Mouse (Mus musculus) mesoderm, embryonic 11.5 days (tissue): ENCODE data around the gene Apobec3.
A peak's percentile ranks its signal among the peaks of the same experiment; 100 is the strongest.
"Not testable (repeated sequence)": the region's sequence is repeated elsewhere in the genome, so short reads cannot be mapped to it uniquely, and the experiment has no call there.

Source experiments
- DNase-seq: peaks from one replicate; pipeline ENCODE4 v3.0.0-alpha.2; 2012; ENCODE audit warnings: low read depth, low spot score

Gene Apobec3

DNA sequence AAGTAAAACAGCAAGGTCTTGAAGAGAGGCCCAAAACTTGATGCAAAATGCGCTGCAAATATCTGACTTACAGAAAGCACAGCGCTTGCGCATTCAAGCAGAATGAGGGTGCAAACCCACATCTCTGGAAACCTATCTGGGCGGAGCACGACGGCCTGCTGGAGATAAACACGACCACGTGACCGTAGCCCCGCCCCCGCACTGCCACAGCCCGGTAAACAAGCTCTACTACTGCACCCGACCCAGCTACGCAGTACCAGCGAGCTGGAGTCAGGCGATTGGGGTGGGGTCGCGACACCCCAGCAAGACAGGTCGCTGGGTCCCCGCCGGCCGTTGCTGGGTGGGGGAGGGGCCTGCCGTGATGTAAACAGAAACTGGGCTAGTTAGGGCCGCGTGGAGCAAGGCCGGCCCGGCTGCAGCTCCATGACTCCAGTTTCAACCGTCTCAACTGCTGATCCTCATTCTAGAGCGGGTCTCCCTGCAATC is 36.2 kb downstream of the Apobec3 start:
- DNase-seq, result peak; percentile 77

- DNase-seq, result no peak
Measured at GRCm38 (mm10) chr15:79928316-79928715, 36.9 kb downstream of the Apobec3 start.

DNA sequence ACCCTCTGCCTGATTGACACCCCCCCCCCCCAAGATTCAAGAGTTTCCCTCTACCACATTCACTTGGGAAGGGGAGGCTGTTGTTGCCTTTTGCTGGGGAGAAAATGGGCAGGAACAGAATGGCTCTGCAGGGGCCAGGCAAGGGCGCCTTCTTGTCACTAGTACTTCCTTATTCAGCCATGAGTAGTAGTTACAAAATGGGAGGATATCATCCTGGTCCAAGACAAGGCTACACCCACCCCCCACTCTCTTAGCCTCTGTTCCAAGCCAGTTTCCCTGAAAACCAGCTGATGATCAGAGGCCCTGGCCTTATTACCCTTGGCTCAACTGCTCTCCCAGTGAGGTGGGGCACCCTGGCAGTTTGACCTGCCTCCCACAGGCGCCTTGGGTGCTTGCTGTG is 37.3 kb downstream of the Apobec3 start:
- DNase-seq, result no peak

GRCm38 (mm10) chr15:79929734-79930133 is 38.3 kb downstream of the Apobec3 start:
- no peak for DNase-seq

GRCm38 (mm10) chr15:79931496-79932141 is 40.2 kb downstream of the Apobec3 start:
- DNase-seq, result no peak

DNA sequence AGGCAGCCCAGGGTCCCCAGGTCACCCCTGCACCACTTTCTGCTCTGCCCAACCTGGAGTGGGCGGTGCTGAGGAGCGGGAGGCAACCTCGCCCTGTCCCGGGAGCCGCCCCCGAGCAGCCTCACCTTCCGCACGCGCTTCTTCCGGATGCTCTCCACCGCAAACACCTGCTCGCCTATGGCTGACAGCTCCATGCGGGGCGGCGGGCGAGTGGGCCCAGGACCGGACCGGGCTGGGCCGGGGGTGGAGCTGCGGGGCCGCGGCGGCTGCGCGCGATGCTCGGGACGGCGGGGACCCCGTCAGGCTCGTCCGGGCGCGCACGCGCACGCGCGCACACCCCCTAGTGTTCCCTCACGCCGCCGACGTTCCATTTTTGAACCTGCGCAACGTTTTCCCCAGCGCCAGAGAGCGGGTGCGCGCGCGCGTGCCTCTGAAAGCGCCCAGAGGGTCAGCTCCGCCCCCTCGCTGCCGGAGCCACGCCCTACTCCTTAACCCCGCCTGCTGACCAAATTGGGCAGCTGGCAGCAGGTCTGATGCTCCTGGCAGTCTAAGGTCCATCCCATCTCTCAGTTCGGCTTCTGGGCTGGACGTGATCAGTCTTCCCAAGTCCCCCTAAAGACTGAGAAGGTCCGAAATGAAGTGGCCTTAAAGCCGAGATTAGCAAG is 41.0 kb downstream of the Apobec3 start:
- DNase-seq, result peak; percentile 86

DNA sequence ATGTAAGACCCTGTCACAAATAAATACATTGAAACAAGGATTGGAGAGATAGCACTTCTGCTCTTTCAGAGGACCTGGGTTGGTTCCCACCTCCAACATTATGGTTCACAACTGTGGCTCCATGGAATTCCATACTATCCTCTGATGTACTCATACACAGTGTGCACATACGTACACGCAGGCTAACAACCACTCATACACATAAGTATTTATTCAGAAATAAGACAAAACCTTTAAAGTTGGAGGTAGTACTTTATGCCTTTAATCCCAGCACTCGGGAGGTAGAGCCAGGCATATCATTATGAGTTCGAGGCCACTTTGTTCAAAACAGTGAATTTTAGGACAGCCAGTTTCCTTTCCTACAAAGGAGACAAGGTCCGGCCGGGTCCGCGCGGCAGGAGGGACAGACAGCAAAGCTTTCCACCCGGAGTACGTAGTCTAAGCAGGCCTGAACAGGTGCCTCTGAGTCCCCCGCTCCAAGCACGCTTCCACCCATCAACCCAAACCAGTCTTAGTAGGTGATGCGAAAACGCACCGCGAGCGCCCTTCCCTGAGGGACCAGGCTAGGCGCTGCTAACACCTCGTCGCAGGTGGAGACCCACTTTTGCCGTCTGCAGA is 41.7 kb downstream of the Apobec3 start:
- no peak for DNase-seq

DNA sequence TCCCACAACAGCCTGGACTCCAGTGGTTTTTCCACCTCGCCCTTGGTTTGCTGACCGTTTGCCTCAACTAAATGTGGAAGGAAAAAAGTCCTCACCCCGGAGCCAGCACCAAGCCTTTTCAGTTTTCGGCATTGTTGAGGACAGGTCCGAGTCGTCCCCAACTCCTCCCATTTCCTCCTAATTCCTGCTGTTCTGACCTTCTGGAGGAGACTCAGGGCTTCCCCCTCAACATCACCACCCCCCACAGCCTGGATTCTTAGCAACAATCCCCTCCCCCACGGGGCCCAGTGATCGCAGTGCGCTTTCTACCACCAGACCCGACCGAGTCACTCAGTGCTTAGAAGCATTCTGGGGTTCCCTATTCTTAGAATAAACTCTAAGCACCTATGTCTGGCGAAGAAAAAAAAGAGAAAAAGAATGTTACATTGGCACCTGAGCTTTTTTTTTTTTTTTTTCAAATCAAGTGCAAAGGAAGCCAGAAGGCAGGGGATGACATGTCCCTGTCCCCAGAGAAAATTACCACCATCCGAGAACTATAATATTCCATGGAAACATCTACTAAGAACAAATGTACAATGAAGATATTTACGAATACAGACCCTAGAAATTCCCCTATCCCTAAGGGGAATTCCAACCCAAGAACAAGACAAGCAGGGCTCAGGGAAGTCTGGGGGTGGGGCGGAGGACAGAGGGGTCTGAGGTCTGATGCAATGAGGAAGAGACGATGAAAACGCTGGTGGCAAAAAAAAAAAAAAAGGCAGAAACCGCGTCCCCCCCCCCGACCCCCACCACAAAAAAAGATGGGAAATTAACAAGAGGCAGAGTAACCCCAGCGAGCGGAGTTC is 42.4 kb downstream of the Apobec3 start:
- no peak for DNase-seq

GRCm38 (mm10) chr15:79934776-79935175 is 43.3 kb downstream of the Apobec3 start:
- DNase-seq, result no peak

DNA sequence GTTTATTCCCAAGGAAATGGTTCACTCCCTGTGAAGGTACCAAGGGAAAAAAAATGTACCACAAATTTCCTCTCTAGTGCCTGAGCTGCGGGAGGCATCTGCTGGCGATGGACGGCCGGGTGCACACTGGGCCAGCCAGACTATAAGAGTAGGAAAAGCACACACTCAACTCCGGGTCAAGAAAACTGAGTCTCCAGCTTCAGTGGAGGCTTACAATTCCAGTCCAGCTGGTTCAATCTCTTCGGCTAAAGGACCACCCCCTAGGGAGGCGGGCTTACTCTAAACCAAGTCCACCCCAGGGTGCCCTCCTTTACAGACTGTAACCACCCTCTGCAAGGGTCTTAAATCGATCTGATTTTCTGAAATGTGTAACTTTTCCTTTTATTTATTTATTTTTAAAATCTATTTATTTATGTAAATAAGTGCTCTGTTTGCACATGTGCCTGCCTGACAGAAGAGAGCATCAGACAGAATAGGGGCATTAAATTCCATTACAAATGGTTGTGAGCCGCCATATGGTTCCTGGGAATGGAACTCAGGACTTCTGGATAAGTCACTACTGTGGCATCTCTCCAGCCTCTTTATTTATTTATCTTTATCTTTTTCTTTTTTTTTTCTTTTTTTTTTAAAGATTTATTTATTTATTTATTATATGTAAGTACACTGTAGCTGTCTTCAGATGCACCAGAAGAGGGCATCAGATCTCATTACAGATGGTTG is 44.4 kb downstream of the Apobec3 start:
- no peak for DNase-seq

DNA sequence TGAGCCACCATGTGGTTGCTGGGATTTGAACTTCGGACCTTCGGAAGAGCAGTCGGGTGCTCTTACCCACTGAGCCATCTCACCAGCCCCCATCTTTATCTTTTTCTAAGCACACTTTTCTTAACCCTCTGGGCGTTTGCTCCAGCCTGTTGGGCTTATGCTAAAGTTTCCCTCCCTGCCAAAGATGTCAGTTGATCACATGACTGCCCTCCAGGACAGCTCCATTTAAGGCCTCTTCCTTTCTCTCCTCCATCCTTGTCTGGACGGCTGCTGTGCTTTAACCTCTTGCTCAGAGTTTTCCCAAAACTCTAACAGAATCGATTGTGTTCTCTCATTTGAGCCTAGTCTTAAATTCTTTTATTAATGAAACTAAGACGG is 44.9 kb downstream of the Apobec3 start:
- no peak for DNase-seq

DNA sequence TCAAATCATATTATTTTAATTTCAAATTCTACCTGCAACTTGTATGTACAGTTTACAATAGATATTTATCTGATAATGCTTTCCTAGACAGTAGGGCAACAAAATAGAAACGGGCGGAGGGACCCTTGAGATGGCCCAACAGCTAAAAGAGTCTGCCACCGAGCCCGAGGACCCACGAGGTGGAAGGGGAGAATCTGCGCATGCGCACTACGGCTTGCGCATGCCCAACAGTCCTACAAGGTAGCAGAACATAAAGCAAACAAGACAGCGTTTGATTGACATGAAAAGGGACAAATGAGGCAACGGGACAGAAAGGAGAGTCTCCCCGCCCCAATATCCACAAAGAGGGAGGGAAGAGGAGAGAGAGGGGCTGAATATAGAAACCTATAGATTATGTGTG is 47.6 kb downstream of the Apobec3 start:
- no peak for DNase-seq

DNA sequence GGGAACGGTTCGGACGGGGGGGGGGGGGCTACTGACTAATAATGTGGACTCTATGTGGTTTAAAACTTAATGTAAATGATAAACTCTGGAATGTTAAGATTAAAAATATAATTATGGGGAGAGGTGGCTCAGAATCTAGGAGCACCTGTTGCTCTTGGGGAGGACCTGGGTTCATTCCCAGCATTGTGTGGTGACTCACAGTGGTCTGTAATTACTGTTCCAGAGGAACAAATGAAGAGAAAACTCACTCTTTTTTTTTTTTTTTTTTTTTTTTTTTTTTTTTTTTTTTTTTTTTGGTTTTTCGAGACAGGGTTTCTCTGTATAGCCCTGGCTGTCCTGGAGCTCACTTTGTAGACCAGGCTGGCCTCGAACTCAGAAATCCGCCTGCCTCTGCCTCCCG is 48.0 kb downstream of the Apobec3 start:
- not testable (repeated sequence) for DNase-seq

- DNase-seq, result no peak
Measured at GRCm38 (mm10) chr15:79939913-79940312, 48.5 kb downstream of the Apobec3 start.

GRCm38 (mm10) chr15:79940932-79941331 is 49.5 kb downstream of the Apobec3 start:
- peak; percentile 65 for DNase-seq

DNA sequence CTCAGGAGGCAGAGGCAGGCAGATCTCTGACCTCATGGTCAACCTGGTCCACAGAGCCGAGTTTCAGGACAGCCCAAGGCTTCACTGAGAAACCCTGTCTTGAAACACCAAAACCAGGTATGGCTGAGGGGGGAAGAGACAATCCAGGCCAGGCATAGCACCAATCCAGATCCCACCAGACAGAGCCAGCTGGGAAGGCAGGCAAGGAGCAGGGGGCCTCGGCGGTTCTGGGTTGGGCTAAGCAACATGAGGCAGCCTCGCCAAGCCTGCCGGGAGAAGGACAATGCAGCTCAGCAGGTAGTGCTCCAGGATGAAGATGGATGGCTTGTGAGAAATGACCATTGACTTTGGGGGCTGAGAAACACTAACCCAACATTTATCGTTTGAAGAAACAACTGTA is 51.1 kb downstream of the Apobec3 start:
- no peak for DNase-seq

- DNase-seq, result no peak
Measured at GRCm38 (mm10) chr15:79943584-79943983, 52.1 kb downstream of the Apobec3 start.

GRCm38 (mm10) chr15:79944948-79945347 is 53.5 kb downstream of the Apobec3 start:
- DNase-seq, result no peak

- peak; percentile 93 for DNase-seq
Measured at GRCm38 (mm10) chr15:79946022-79946421, 54.6 kb downstream of the Apobec3 start.

GRCm38 (mm10) chr15:79946790-79947189 is 55.3 kb downstream of the Apobec3 start:
- peak; percentile 37 for DNase-seq

DNA sequence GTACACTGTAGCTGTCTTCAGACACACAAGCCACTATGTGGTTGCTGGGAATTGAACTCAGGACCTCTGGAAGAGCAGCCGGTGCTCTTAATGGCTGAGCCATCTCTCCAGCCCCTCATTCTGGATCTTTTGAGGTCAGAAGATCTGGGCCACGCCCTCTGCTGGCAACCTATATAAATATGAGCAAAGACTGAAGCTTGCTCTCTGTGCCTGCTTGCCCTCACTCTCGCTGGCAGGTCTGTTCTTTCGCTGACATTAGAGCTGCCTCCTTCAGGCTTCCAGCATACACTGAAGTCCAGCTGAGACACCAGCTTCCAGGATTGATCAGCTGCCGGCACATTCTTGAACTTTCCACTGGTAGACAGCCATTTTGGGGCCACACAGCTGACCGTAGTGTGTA is 56.2 kb downstream of the Apobec3 start:
- no peak for DNase-seq
